Mouse (Mus musculus) heart, embryonic 10.5 days (tissue): ENCODE data around the gene Myom1. TPM values are rescaled to one million over a fixed set of nuclear protein-coding genes. Genes with fewer than 3 reads are reported as not detected.

ENCODE experiments used
- DNase-seq: peaks from one replicate; pipeline ENCODE4 v3.0.0-alpha.2; 2017; ENCODE audit warnings: low spot score
- H3K27ac ChIP-seq: fragments of 300-500 bp; sonication (generic); 2 replicates; pipeline ENCODE4 v1.5.1; 2016; ENCODE audit warnings: mild to moderate bottlenecking
- H3K27me3 ChIP-seq: fragments of 300-500 bp; sonication (generic); 2 replicates; pipeline ENCODE4 v1.6.1; 2016; ENCODE audit warnings: mild to moderate bottlenecking; ENCODE audit not compliant: poor library complexity, insufficient read depth, severe bottlenecking
- H3K36me3 ChIP-seq: fragments of 300-500 bp; sonication (generic); 2 replicates; pipeline ENCODE4 v1.6.1; 2016; ENCODE audit warnings: mild to moderate bottlenecking, moderate library complexity
- H3K4me1 ChIP-seq: fragments of 300-500 bp; sonication (generic); 2 replicates; pipeline ENCODE4 v1.6.1; 2016; ENCODE audit warnings: mild to moderate bottlenecking
- H3K4me3 ChIP-seq: fragments of 300-500 bp; sonication (generic); 2 replicates; pipeline ENCODE4 v1.5.1; 2016; ENCODE audit warnings: mild to moderate bottlenecking, moderate library complexity
- H3K9me3 ChIP-seq: fragments of 300-500 bp; sonication (generic); 2 replicates; pipeline ENCODE4 v1.6.1; 2016; ENCODE audit warnings: mild to moderate bottlenecking, moderate library complexity
- WGBS: fragments of 180-500 bp; shearing (Covaris S2); methylation state at CpG from one replicate; pipeline ENCODE4 v1.1.7; 2016; 5-methylcytosine and 5-hydroxymethylcytosine counted together
- polyA plus RNA-seq: library from polyadenylated mRNA; unstranded; fragments of >200 nt; fragmentation: Nextera tagmentation; extraction: Ambion mirVana; gene quantifications from 2 replicates; pipeline ENCODE4 v1.2.1, GENCODE M21; 2016

The Myom1 gene
- polyA plus RNA-seq, 1 experiment from 2014 or later, result 109 TPM

GRCm38 (mm10) chr17:71056405-71056804 lies 54.0 kb downstream of the Myom1 start:
- H3K27ac ChIP-seq, result no peak overlapping the region
- H3K9me3 ChIP-seq, result no peaks in the 10 kb centered on the region
- 67% methylated on average over 7 of the region's 7 CpGs for WGBS
- H3K4me1 ChIP-seq, result no peaks in the 10 kb centered on the region
- H3K36me3 ChIP-seq, result peaks cover 87% of the 10 kb centered on the region
- H3K27me3 ChIP-seq, result no peaks in the 10 kb centered on the region
- no peak overlapping the region for H3K4me3 ChIP-seq
- no peak for DNase-seq

- Histone ChIP-seq H3K27ac (no peak overlapping the region), H3K27me3 (no peaks in the 10 kb centered on the region), H3K36me3 (peaks cover 94% of the 10 kb centered on the region), H3K4me1 (0 out of 2 replicates have a peak, but pooled peaks cover 2% of the 10 kb centered on the region), H3K4me3 (no peak overlapping the region), H3K9me3 (no peaks in the 10 kb centered on the region)
- WGBS, result 87% methylated on average over 3 of the region's 3 CpGs
- no peak for DNase-seq
Observed at GRCm38 (mm10) chr17:71057758-71058157, 55.3 kb downstream of the Myom1 start.

- peaks cover 93% of the 10 kb centered on the region for H3K36me3 ChIP-seq
- 90% methylated on average over 3 of the region's 3 CpGs for WGBS
- no peak overlapping the region for H3K27ac ChIP-seq
- H3K4me1 ChIP-seq, result 0 out of 2 replicates have a peak, but pooled peaks cover 2% of the 10 kb centered on the region
- no peaks in the 10 kb centered on the region for H3K9me3 ChIP-seq
- H3K27me3 ChIP-seq, result no peaks in the 10 kb centered on the region
- no peak overlapping the region for H3K4me3 ChIP-seq
- no peak for DNase-seq
Observed at GRCm38 (mm10) chr17:71059213-71059612, 56.8 kb downstream of the Myom1 start.

- no peak for DNase-seq
- 0 out of 2 replicates have a peak, but pooled peaks cover 2% of the 10 kb centered on the region for H3K4me1 ChIP-seq
- no peak overlapping the region for H3K4me3 ChIP-seq
- H3K27me3 ChIP-seq, result no peaks in the 10 kb centered on the region
- 71% methylated on average over 5 of the region's 5 CpGs for WGBS
- peaks cover 93% of the 10 kb centered on the region for H3K36me3 ChIP-seq
- H3K9me3 ChIP-seq, result no peaks in the 10 kb centered on the region
- no peak overlapping the region for H3K27ac ChIP-seq
Observed at GRCm38 (mm10) chr17:71062049-71062560, 59.7 kb downstream of the Myom1 start.

GRCm38 (mm10) chr17:71062870-71063602 lies 60.6 kb downstream of the Myom1 start:
- Histone ChIP-seq H3K9me3 (no peaks in the 10 kb centered on the region), H3K4me3 (no peak overlapping the region), H3K27me3 (no peaks in the 10 kb centered on the region), H3K36me3 (peaks cover 93% of the 10 kb centered on the region), H3K27ac (no peak overlapping the region), H3K4me1 (0 out of 2 replicates have a peak, but pooled peaks cover 2% of the 10 kb centered on the region)
- DNase-seq, result no peak
- WGBS, result 66% methylated on average over 13 of the region's 13 CpGs

- 0 out of 2 replicates have a peak, but pooled peaks cover 2% of the 10 kb centered on the region for H3K4me1 ChIP-seq
- no peak for DNase-seq
Observed at GRCm38 (mm10) chr17:71064463-71065014, 62.1 kb downstream of the Myom1 start.

GRCm38 (mm10) chr17:71065127-71065526 lies 62.7 kb downstream of the Myom1 start:
- WGBS, result 78% methylated on average over 6 of the region's 6 CpGs
- no peak for DNase-seq
- peaks cover 95% of the 10 kb centered on the region for H3K36me3 ChIP-seq

More at GRCm38 (mm10) chr17:71064463-71065014, 62.1 kb downstream of the Myom1 start:
- Histone ChIP-seq H3K27ac (no peak overlapping the region), H3K36me3 (peaks cover 95% of the 10 kb centered on the region), H3K27me3 (no peaks in the 10 kb centered on the region), H3K4me3 (no peak overlapping the region), H3K9me3 (no peaks in the 10 kb centered on the region)
- 66% methylated on average over 7 of the region's 7 CpGs for WGBS

GRCm38 (mm10) chr17:71069176-71069575 lies 66.7 kb downstream of the Myom1 start:
- no peaks in the 10 kb centered on the region for H3K4me1 ChIP-seq
- no peak overlapping the region for H3K27ac ChIP-seq
- 84% methylated on average over 9 of the region's 9 CpGs for WGBS
- no peak overlapping the region for H3K4me3 ChIP-seq
- H3K9me3 ChIP-seq, result no peaks in the 10 kb centered on the region
- peaks cover 83% of the 10 kb centered on the region for H3K36me3 ChIP-seq
- H3K27me3 ChIP-seq, result no peaks in the 10 kb centered on the region
- DNase-seq, result no peak

More at GRCm38 (mm10) chr17:71065127-71065526, 62.7 kb downstream of the Myom1 start:
- Histone ChIP-seq H3K4me3 (no peak overlapping the region), H3K27me3 (no peaks in the 10 kb centered on the region), H3K4me1 (0 out of 2 replicates have a peak, but pooled peaks cover 2% of the 10 kb centered on the region), H3K27ac (no peak overlapping the region), H3K9me3 (no peaks in the 10 kb centered on the region)

- no peak overlapping the region for H3K27ac ChIP-seq
- no peaks in the 10 kb centered on the region for H3K9me3 ChIP-seq
- no peak overlapping the region for H3K4me3 ChIP-seq
- WGBS, result 87% methylated on average over 10 of the region's 10 CpGs
- no peak for DNase-seq
- peaks cover 82% of the 10 kb centered on the region for H3K36me3 ChIP-seq
- H3K4me1 ChIP-seq, result no peaks in the 10 kb centered on the region
- no peaks in the 10 kb centered on the region for H3K27me3 ChIP-seq
Observed at GRCm38 (mm10) chr17:71071958-71072357, 69.5 kb downstream of the Myom1 start.

GRCm38 (mm10) chr17:71074386-71074785 lies 72.0 kb downstream of the Myom1 start:
- H3K36me3 ChIP-seq, result peaks cover 77% of the 10 kb centered on the region
- WGBS, result 55% methylated on average over 4 of the region's 4 CpGs
- no peak for DNase-seq
- H3K9me3 ChIP-seq, result no peaks in the 10 kb centered on the region
- no peak overlapping the region for H3K27ac ChIP-seq
- H3K27me3 ChIP-seq, result no peaks in the 10 kb centered on the region
- no peak overlapping the region for H3K4me3 ChIP-seq
- H3K4me1 ChIP-seq, result no peaks in the 10 kb centered on the region

- H3K4me1 ChIP-seq, result peaks cover 3% of the 10 kb centered on the region; the same call in 1 of the 2 replicates
- WGBS, result 62% methylated on average over 7 of the region's 7 CpGs
Observed at GRCm38 (mm10) chr17:71081986-71082385, 79.6 kb downstream of the Myom1 start.

GRCm38 (mm10) chr17:71086969-71087368 lies 84.5 kb downstream of the Myom1 start:
- Histone ChIP-seq H3K27ac (no peak overlapping the region), H3K9me3 (no peaks in the 10 kb centered on the region), H3K36me3 (peaks cover 74% of the 10 kb centered on the region), H3K4me3 (no peak overlapping the region), H3K4me1 (peaks cover 8% of the 10 kb centered on the region; the same call in 1 of the 2 replicates), H3K27me3 (no peaks in the 10 kb centered on the region)
- no peak for DNase-seq
- WGBS, result 76% methylated on average over 4 of the region's 4 CpGs

More at GRCm38 (mm10) chr17:71081986-71082385, 79.6 kb downstream of the Myom1 start:
- Histone ChIP-seq H3K9me3 (no peaks in the 10 kb centered on the region), H3K27ac (no peak overlapping the region), H3K27me3 (no peaks in the 10 kb centered on the region), H3K4me3 (no peak overlapping the region), H3K36me3 (peaks cover 72% of the 10 kb centered on the region)
- no peak for DNase-seq
